Mouse (Mus musculus): ENCODE data around the gene Rps28.

DNA sequence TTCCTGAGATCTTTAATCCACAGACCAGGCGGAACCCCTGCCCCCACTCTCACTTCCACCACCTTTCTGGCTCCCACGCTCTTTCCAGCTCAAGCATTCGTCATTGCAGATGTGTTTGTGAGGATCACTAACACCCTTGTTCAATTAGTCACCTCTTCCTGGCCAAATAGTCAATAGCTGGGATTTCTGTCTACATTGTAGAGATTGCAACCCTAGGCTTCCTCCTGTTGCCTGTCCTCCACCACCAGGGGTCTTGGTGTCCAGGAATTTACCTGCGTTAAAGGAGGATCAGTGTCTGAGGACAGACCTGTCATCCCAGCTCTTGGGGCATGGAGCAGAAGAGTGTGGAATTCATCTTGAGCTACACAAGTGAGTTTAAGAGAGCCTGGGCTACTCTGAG lies 42.3 kb downstream of the Rps28 start:
- TF ChIP-seq CTCF (conservative IDR thresholded peaks at IDR 0.05 in 1 of 2, IDR thresholded peaks at IDR 0.05 in 1 of 2; ENCODE audit: low read depth in 2 of 2, low read length in 2 of 2) (peak in 1 of 2 experiments; percentile 34; a peak in 2 of 4 replicates), JUND (conservative IDR thresholded peaks at IDR 0.05; ENCODE audit: low read depth, low read length) (no peak)

Measured in CH12.LX (cell line).